Mouse (Mus musculus) myocyte (in vitro differentiated cells): ENCODE data around the gene Stard10.

Source experiments
- MAX ChIP-seq: IDR thresholded peaks from one replicate; pipeline ENCODE4 v1.6.1; 2011; ENCODE audit warnings: low read depth, mild to moderate bottlenecking, control low read depth
- MYOD1 ChIP-seq, 3 experiments: IDR thresholded peaks; one replicate each; pipeline ENCODE4 v1.6.1; 2011; ENCODE audit warnings: control low read depth in 2 of 3, low read depth in 2 of 3, mild to moderate bottlenecking in 2 of 3, moderate library complexity in 1 of 3; ENCODE audit not compliant: insufficient read length in 2 of 3, control insufficient read depth in 1 of 3
- MYOG ChIP-seq, 3 experiments: IDR thresholded peaks; one replicate each; pipeline ENCODE4 v1.6.1; 2011; ENCODE audit warnings: control low read depth in 2 of 3, low read depth in 2 of 3, mild to moderate bottlenecking in 2 of 3; ENCODE audit not compliant: insufficient read length in 2 of 3, control insufficient read depth in 1 of 3, insufficient read depth in 1 of 3
- POLR2A ChIP-seq: IDR thresholded peaks from one replicate; pipeline ENCODE4 v1.6.1; 2011; ENCODE audit warnings: low read depth, mild to moderate bottlenecking, control low read depth, moderate library complexity; ENCODE audit not compliant: insufficient read length
- REST ChIP-seq: IDR thresholded peaks from one replicate; pipeline ENCODE4 v1.6.1; 2011; ENCODE audit warnings: mild to moderate bottlenecking, control low read depth, moderate library complexity; ENCODE audit not compliant: insufficient read depth, insufficient read length
- SRF ChIP-seq: IDR thresholded peaks from one replicate; pipeline ENCODE4 v1.6.1; 2011; ENCODE audit warnings: low read depth; ENCODE audit not compliant: control insufficient read depth, insufficient read length
- USF1 ChIP-seq: IDR thresholded peaks from one replicate; pipeline ENCODE4 v1.6.1; 2011; ENCODE audit warnings: low read depth, mild to moderate bottlenecking, control low read depth, moderate library complexity

DNA sequence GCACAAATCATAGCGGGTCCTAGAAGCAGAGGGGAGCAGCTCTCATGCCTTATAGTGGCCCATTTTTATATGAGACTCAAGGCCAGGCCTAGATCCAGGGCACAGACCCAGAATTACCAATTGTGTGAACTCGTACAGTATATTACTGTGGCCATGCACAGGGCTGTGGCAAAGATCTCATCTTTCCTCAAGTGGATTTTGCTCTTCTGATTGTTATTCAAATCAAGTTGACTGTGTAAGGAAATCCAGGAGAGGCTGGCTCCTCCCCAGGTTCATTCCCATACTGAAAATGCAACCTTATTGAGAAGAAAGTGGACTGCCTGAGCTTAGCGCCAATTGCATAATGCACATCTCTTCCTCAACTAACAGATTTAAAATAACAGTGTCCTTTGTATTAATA lies 34.2 kb upstream of the Stard10 start:
- TF ChIP-seq POLR2A (no peak), SRF (no peak), REST (no peak), MYOG (IDR thresholded peaks at IDR 0.05; ENCODE audit: control insufficient read depth in 1 of 3, insufficient read depth in 1 of 3, insufficient read length in 2 of 3, low read depth in 2 of 3) (no peak), MYOD1 (IDR thresholded peaks at IDR 0.05; ENCODE audit: control insufficient read depth in 1 of 3, insufficient read length in 2 of 3, low read depth in 2 of 3) (no peak), USF1 (no peak), MAX (no peak)
